Mouse (Mus musculus): ENCODE results near the gene 2410004P03Rik. TPM values are rescaled to one million over a fixed set of nuclear protein-coding genes. Genes with fewer than 3 reads are reported as not detected.

The 2410004P03Rik gene
- total RNA-seq, 2 experiments from 2014 or later = 0.60 to 0.87 TPM

DNA sequence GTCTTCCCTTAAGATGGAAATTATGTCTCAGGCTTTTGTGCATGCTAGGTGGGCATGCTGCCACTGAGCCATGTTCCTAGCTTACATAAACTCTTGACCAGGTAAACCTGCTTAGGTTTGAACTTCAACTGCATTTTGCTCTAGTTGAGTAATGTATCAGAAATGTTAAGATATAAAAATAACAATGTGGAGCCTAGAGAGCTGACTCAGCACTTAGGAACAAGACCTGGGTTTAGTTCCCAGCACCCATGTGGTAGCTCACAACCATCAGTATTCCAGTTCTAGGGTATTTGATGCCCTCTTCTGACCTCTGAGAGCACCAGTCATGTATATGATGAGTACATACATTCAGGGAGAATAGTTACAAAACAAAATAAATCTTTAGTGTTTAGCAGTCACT is 34.4 kb downstream of the 2410004P03Rik start:
- DNase-seq (ENCODE audit: low spot score in 2 of 2) = no peak
- intact Hi-C loops (cut with DNase I) = loop anchor here (5.0 kb wide), 1 partner anchor 155 kb away; no protein-coding TSS in a partner anchor

DNA sequence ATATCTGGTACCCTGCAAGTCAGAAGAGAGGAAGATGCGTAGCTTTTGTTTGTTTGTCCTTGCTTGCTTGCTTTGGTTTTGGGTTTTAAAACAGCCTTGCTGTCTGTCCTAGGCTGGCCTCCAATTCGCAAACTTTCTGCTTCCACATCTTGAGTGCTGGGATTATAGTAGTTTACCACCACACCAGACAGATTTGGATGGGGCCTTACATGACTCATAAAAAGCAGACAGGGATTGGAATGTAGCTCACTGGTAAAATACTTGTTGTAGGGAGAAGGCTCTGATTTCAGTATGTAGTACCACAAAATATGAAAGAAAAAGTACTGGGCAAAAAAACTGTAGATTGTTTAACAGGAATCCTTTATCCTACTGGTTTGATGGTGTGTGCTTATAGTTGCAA is 44.7 kb downstream of the 2410004P03Rik start:
- intact Hi-C loops (cut with DNase I) = no loop called here
- no peak for DNase-seq (ENCODE audit: low spot score in 2 of 2)

DNA sequence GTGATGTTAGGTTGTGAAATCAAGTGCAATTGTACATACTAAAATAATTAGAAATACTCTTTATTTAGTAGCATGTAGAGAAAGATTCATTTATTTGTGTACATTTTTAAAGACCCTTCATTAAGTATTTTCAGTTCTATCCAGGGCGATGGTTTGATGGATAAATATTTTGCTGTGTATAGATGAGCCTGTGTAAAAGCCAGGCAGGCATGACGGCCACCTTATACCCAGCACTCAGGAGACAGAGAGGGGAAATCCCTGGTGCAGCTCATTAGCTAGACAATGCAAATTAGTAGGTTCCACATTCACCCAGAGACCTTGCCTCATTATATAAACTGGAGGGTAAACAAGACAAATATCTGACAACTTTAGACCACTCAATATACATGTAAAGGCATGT is 48.2 kb downstream of the 2410004P03Rik start:
- intact Hi-C loops (cut with DNase I) = no loop called here

DNA sequence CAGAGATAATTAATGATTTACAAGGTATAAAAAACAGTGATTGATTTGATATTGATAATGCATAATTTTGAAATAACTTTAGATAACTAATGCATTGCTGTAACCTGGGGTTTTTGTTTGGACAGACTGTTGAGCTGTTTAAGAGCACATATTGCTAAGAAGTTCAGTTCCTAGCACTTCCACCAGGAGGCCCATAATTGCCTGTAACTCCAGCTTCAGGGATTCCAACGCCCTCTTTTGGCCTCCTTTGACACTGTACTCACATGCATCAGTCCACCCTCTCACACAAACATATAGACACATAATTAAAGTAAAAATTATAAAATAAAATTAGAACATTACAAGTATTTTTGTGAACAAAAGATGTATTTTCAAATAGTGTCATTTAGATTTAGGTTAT is 52.7 kb downstream of the 2410004P03Rik start:
- DNase-seq (ENCODE audit: low spot score in 2 of 2) = no peak
- intact Hi-C loops (cut with DNase I) = no loop called here

More for the DNA sequence above, 48.2 kb downstream of the 2410004P03Rik start:
- no peak for DNase-seq (ENCODE audit: low spot score in 2 of 2)

Other genes with a start within 250 kb of the 2410004P03Rik start
- gene Greb1, start 210.8 kb downstream of the 2410004P03Rik start, total RNA-seq (2021) = 1 to 10 TPM in 1 of 2 experiments, under 1 TPM in 1; 0.71 to 1.3 TPM
- gene E2f6, start 200.8 kb downstream of the 2410004P03Rik start, total RNA-seq (2021) = 10 to 100 TPM; 29.8 to 37.2 TPM
- 100 to 1,000 TPM; 133 to 146 TPM for gene Rock2, start 116.8 kb downstream of the 2410004P03Rik start, total RNA-seq (2021)
- gene Pqlc3, start 11.3 kb downstream of the 2410004P03Rik start, total RNA-seq (2021) = 1 to 10 TPM in 1 of 2 experiments, under 1 TPM in 1; 0.89 to 1.5 TPM
- 100 to 1,000 TPM; 102 to 132 TPM for gene Kcnf1, start 165.2 kb upstream of the 2410004P03Rik start, total RNA-seq (2021)